Mouse (Mus musculus) liver, embryonic 13.5 days (tissue): ENCODE measurements around the gene Mmp15. TPM values are rescaled to one million over a fixed set of nuclear protein-coding genes. Genes with fewer than 3 reads are reported as not detected.

Experiments used
- ATAC-seq: fragments of 200-750 bp; cut with Nextera tagmentation; 2 replicates; pipeline ENCODE4 v1.8.0; 2017; ENCODE audit warnings: low read depth, mild to moderate bottlenecking, moderate number of reproducible peaks, moderate library complexity
- DNase-seq: peaks from one replicate; pipeline ENCODE4 v3.0.0; 2022
- H3K27ac ChIP-seq: fragments of 300-500 bp; sonication (generic); 2 replicates; pipeline ENCODE4 v1.5.1; 2015; ENCODE audit warnings: moderate library complexity, mild to moderate bottlenecking, inconsistent platforms
- H3K27me3 ChIP-seq: fragments of 300-500 bp; sonication (generic); 2 replicates; pipeline ENCODE4 v1.6.1; 2015; ENCODE audit warnings: mild to moderate bottlenecking, inconsistent platforms
- H3K36me3 ChIP-seq: fragments of 300-500 bp; sonication (generic); 2 replicates; pipeline ENCODE4 v1.6.1; 2015; ENCODE audit warnings: mild to moderate bottlenecking, inconsistent platforms
- H3K4me1 ChIP-seq: fragments of 300-500 bp; sonication (generic); replicated peaks from 2 replicates; pipeline ENCODE4 v1.6.1; 2015; ENCODE audit warnings: inconsistent platforms
- H3K4me2 ChIP-seq: fragments of 300-500 bp; sonication (generic); 2 replicates; pipeline ENCODE4 v1.6.1; 2015; ENCODE audit warnings: inconsistent platforms, mild to moderate bottlenecking, moderate library complexity
- H3K4me3 ChIP-seq: fragments of 300-500 bp; sonication (generic); replicated peaks from 2 replicates; pipeline ENCODE4 v1.5.1; 2015; ENCODE audit warnings: mild to moderate bottlenecking, inconsistent platforms
- H3K9ac ChIP-seq: fragments of 300-500 bp; sonication (generic); 2 replicates; pipeline ENCODE4 v1.6.1; 2015; ENCODE audit warnings: mild to moderate bottlenecking, inconsistent platforms
- H3K9me3 ChIP-seq: fragments of 300-500 bp; sonication (generic); replicated peaks from 2 replicates; pipeline ENCODE4 v1.6.1; 2016; ENCODE audit warnings: inconsistent platforms
- WGBS: fragments of 180-500 bp; shearing (Covaris S2); methylation state at CpG from one replicate; pipeline ENCODE4 v1.1.7; 2015; ENCODE audit not compliant: insufficient replicate concordance; 5-methylcytosine and 5-hydroxymethylcytosine counted together
- polyA plus RNA-seq: library from polyadenylated mRNA; unstranded; fragments of >200 nt; fragmentation: Nextera tagmentation; extraction: Ambion mirVana; gene quantifications from 2 replicates; pipeline ENCODE4 v1.2.1, GENCODE M21; 2015

Mmp15 gene
- polyA plus RNA-seq, 1 experiment from 2014 or later, result 0.86 TPM

DNA sequence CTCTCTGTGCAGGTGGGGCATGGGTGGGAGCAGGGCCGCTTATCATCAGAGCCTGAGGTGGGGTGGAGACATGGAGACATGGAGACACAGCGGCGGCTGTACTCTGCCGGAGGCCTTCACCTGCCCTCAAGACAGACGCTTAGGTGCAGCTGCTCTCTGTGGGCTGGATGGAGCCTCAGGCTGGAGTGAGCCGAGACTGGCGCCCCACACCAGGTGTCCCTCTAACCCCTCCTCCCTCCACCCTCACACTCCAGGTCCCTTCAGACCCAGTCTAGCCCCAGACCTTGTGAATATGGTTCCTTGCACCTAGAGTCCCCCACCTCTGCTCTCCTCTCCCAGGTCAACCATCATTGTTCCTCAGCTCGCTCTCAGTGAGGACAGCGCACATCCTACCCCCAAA is 47.1 kb downstream of the Mmp15 start:
- no peak overlapping the region for H3K4me3 ChIP-seq
- no peaks in the 10 kb centered on the region for H3K9me3 ChIP-seq
- H3K27me3 ChIP-seq, result 0 out of 2 replicates have a peak, but pooled peaks cover 4% of the 10 kb centered on the region
- H3K4me1 ChIP-seq, result peaks cover 20% of the 10 kb centered on the region
- WGBS, result 65% methylated on average over 9 of the region's 9 CpGs
- H3K9ac ChIP-seq, result no peak overlapping the region
- no peak overlapping the region for H3K4me2 ChIP-seq
- no peaks in the 10 kb centered on the region for H3K36me3 ChIP-seq
- ATAC-seq (no peak), DNase-seq (no peak)
- H3K27ac ChIP-seq, result no peak overlapping the region

DNA sequence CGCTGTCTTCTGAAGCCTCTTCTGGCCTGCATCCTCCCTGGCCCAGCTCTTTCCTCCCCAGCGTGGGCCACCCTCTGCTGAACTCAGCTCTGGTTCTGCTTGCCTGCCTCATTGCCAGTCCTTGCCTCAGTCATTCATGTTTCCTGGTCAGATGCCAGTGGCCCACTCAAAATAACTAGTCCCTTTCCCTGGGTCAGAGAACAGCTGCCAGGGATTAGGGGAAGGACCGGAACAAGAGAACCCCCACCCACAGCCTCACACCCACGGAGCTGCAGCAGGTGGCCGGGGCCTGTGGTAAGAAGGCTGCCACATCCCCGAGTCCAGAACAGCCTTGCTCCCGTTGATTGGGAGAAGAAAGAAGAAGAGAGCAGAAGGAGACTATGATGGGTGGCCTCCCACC is 49.0 kb downstream of the Mmp15 start:
- H3K4me1 ChIP-seq, result peaks cover 14% of the 10 kb centered on the region
- no peaks in the 10 kb centered on the region for H3K36me3 ChIP-seq
- 0 out of 2 replicates have a peak, but pooled peaks cover 4% of the 10 kb centered on the region for H3K27me3 ChIP-seq
- DNase-seq (no peak), ATAC-seq (no peak)
- H3K27ac ChIP-seq, result no peak overlapping the region
- H3K9ac ChIP-seq, result no peak overlapping the region
- H3K4me2 ChIP-seq, result no peak overlapping the region
- H3K9me3 ChIP-seq, result no peaks in the 10 kb centered on the region
- no peak overlapping the region for H3K4me3 ChIP-seq
- WGBS, result 59% methylated on average over 7 of the region's 7 CpGs

DNA sequence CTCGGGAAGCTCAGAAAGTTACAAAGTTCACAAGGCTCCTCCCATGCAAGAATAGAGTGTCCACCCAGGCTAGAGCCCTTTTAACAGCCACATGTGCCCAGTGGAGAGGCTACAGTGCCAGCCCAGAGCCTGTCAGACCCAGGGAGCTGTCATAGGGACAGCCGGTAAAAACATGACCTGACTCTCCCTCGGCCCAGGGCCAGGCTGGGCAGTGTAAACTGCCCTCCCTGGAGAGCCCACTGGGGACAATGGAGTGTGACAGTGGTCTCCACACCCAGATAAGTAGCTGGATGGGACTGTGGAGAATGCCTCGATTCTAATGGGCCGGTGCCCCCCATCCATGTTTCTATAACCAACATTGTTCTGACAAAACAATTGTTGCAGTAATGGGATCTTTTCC is 57.5 kb downstream of the Mmp15 start:
- DNase-seq (no peak), ATAC-seq (no peak)
- Histone ChIP-seq H3K9me3 (no peaks in the 10 kb centered on the region), H3K9ac (no peak overlapping the region), H3K27me3 (no peaks in the 10 kb centered on the region), H3K4me3 (no peak overlapping the region), H3K27ac (no peak overlapping the region), H3K4me2 (no peak overlapping the region), H3K4me1 (peaks cover 2% of the 10 kb centered on the region; the same call in 1 of the 2 replicates), H3K36me3 (no peaks in the 10 kb centered on the region)
- 57% methylated on average over 5 of the region's 5 CpGs for WGBS

DNA sequence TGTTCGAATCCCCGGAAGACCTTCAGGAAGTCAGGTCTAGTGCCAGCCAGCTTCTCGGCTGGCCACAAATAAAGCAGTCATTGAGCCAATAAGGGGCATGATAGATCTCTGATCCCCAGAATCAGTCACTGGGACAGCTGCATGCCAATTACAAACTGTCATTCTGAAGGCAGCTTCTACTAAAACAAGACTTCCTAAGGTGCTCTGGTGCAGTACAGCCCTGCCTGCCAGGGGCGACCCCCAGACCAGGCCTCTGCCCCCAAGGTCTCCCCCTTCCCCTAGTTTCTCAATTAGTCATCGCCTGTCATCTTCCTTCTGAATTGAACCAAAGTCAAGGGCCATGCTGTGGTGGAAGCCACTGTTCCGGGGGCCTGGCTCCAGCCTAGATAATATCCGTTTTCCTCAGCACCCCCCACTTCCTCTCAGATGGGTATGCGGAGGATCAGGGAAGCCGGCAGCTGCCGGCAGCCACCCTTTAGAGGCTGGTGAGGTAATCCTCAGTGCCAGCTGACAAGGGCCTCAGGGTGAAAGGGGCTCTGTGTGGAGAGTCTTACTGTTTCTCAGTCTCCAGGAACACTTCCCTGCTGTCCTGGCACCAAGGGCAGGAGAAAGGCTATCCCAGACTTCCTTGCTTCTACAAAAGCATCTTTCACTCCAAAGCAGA is 59.4 kb downstream of the Mmp15 start:
- DNase-seq (no peak), ATAC-seq (peak; percentile 47; the same call in 1 of the 2 replicates)
- Histone ChIP-seq H3K9me3 (no peaks in the 10 kb centered on the region), H3K36me3 (no peaks in the 10 kb centered on the region), H3K9ac (no peak overlapping the region), H3K27me3 (no peaks in the 10 kb centered on the region), H3K4me1 (peaks cover 2% of the 10 kb centered on the region; the same call in 1 of the 2 replicates), H3K27ac (no peak overlapping the region), H3K4me3 (no peak overlapping the region), H3K4me2 (no peak overlapping the region)
- 26% methylated on average over 10 of the region's 10 CpGs for WGBS

DNA sequence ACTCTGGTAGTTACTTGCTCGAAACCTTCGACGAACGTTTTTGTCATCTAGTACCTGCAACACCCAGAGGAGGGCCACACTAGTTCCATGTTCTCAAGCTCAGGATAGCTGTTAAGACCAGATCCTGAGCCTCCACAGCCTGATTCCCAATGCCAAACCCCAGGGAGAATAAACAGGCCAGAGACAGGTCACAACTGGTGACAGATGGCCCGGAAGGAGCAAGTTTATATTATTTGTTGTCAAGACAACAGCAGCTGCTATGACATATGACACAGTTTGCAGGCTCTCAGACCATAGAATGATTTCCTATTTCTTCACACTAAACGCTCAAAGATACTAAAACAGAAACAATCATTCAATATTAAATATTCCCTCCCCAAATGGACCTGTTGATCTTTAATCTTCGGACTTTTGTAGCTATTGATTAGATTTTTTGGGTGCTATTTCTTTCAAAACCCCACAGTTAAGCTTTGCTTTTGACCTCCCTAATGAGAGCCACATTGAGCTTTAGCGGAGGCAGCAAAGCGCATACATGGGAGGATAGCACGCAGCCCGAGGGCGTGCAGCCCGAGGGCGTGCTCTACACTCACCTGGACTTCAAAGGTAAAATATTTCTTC is 70.2 kb downstream of the Mmp15 start:
- Histone ChIP-seq H3K27ac (no peak overlapping the region), H3K27me3 (no peaks in the 10 kb centered on the region), H3K4me2 (no peak overlapping the region), H3K9ac (no peak overlapping the region), H3K36me3 (peaks cover 34% of the 10 kb centered on the region), H3K4me3 (no peak overlapping the region), H3K4me1 (peaks cover 28% of the 10 kb centered on the region), H3K9me3 (no peaks in the 10 kb centered on the region)
- ATAC-seq (no peak), DNase-seq (no peak)
- 84% methylated on average over 14 of the region's 14 CpGs for WGBS

Other genes with a start within 250 kb of the Mmp15 start
- gene Kifc3, start 149.5 kb upstream of the Mmp15 start, polyA plus RNA-seq, result 3.2 and 4.1 TPM in 2 replicates
- not detected in 2 replicates for gene Cngb1, start 45.7 kb upstream of the Mmp15 start, polyA plus RNA-seq
- gene Tepp, start 41.7 kb upstream of the Mmp15 start, polyA plus RNA-seq, result not detected in 2 replicates
- gene Zfp319, start 20.3 kb upstream of the Mmp15 start, polyA plus RNA-seq, result 0.78 and 1.2 TPM in 2 replicates
- gene Usb1, start 20.0 kb upstream of the Mmp15 start, polyA plus RNA-seq, result 13.0 and 15.2 TPM in 2 replicates
- 41.2 TPM in 2 replicates for gene Cfap20, start 82.6 kb downstream of the Mmp15 start, polyA plus RNA-seq
- 4.9 and 6.2 TPM in 2 replicates for gene Csnk2a2, start 137.8 kb downstream of the Mmp15 start, polyA plus RNA-seq
- not detected in 2 replicates for gene Ccdc113, start 181.8 kb downstream of the Mmp15 start, polyA plus RNA-seq
- not detected in 2 replicates for gene Prss54, start 224.1 kb downstream of the Mmp15 start, polyA plus RNA-seq